In genomic region chr13:42412652-42413282, GRCm38 (mm10) we compare ENCODE assay signal across 20 mouse cellular contexts.
DNase-seq lines count a peak whose midpoint lies in the region; ATAC-seq and TF ChIP-seq lines count a peak whose summit lies in the region.
"Had no signal": no experiment of that assay in that cellular context is flagged by ENCODE, and none has a peak within 500 bp of the region (broad histone marks: within the 10 kb centered on the region; RNA-seq: fewer than 3 reads in every experiment).

No protein-coding gene starts in this region.

- no peaks in the 10 kb centered on the region for H3K36me3 ChIP-seq in ES-E14 (ENCODE audit: control insufficient read depth, insufficient read depth, low read length, poor library complexity, severe bottlenecking)
- H3K36me3 ChIP-seq in intestine, embryonic 15.5 days: no peaks in the 10 kb centered on the region
- H3K36me3 ChIP-seq in kidney, embryonic 14.5 days (ENCODE audit: control insufficient read depth, insufficient read depth, low read length): no peaks in the 10 kb centered on the region
- H3K36me3 ChIP-seq: embryonic facial prominence, embryonic 13.5 days; forebrain, embryonic 15.5 days; G1E; hindbrain, embryonic 13.5 days; limb, embryonic 13.5 days; liver, embryonic 13.5 days; lung, embryonic 15.5 days had no signal

- 97% methylated on average over 1 of the region's 1 CpGs for WGBS in intestine, embryonic 15.5 days
- 91% methylated on average over 1 of the region's 1 CpGs for WGBS in kidney, embryonic 14.5 days

- peak overlapping the region; percentile 39; the same call in 1 of the 2 replicates for H3K27ac ChIP-seq in layer of hippocampus, adult 2 months
- H3K27ac ChIP-seq in ES-E14 (ENCODE audit: insufficient read depth, low read depth, low read length, poor library complexity, severe bottlenecking): no peak overlapping the region
- no peak overlapping the region for H3K27ac ChIP-seq in intestine, embryonic 15.5 days
- no peak overlapping the region for H3K27ac ChIP-seq in kidney, embryonic 14.5 days (ENCODE audit: low read depth, low read length)
- H3K27ac ChIP-seq: embryonic facial prominence, embryonic 13.5 days; forebrain, embryonic 15.5 days; hindbrain, embryonic 13.5 days; kidney, postnatal 0 days; limb, embryonic 13.5 days; liver, embryonic 13.5 days; lung, embryonic 15.5 days had no signal

- H3K9ac ChIP-seq in ES-E14 (ENCODE audit: insufficient read depth, low read depth, low read length, poor library complexity, severe bottlenecking): no peak overlapping the region
- H3K9ac ChIP-seq in intestine, embryonic 15.5 days: no peak overlapping the region
- H3K9ac ChIP-seq in kidney, embryonic 14.5 days (ENCODE audit: low read depth, low read length): no peak overlapping the region
- H3K9ac ChIP-seq: embryonic facial prominence, embryonic 13.5 days; forebrain, embryonic 15.5 days; hindbrain, embryonic 13.5 days; limb, embryonic 13.5 days; liver, embryonic 13.5 days; lung, embryonic 15.5 days had no signal

- no peaks in the 10 kb centered on the region for H3K9me3 ChIP-seq in ES-E14 (ENCODE audit: control insufficient read depth, insufficient read depth, low read depth, low read length)
- H3K9me3 ChIP-seq in intestine, embryonic 15.5 days: no peaks in the 10 kb centered on the region
- H3K9me3 ChIP-seq in kidney, embryonic 14.5 days (ENCODE audit: control insufficient read depth, low read length): no peaks in the 10 kb centered on the region
- H3K9me3 ChIP-seq: forebrain, embryonic 15.5 days; hindbrain, embryonic 13.5 days; limb, embryonic 13.5 days; liver, embryonic 13.5 days; lung, embryonic 15.5 days had no signal

- H3K27me3 ChIP-seq in intestine, embryonic 15.5 days (replicated peaks): no peaks in the 10 kb centered on the region
- H3K27me3 ChIP-seq in kidney, embryonic 14.5 days (ENCODE audit: control insufficient read depth, insufficient read depth, low read length): no peaks in the 10 kb centered on the region
- H3K27me3 ChIP-seq: embryonic facial prominence, embryonic 13.5 days; forebrain, embryonic 15.5 days; hindbrain, embryonic 13.5 days; limb, embryonic 13.5 days; liver, embryonic 13.5 days; lung, embryonic 15.5 days had no signal

- H3K4me1 ChIP-seq in ES-E14 (ENCODE audit: control insufficient read depth in 2 of 2, insufficient read depth in 2 of 2, low read length in 2 of 2, poor library complexity in 1 of 2): peaks cover 0 to 3% of the 10 kb centered on the region in 2 experiments; a peak in 1 of 4 replicates
- H3K4me1 ChIP-seq in intestine, embryonic 15.5 days (replicated peaks): no peaks in the 10 kb centered on the region
- H3K4me1 ChIP-seq in kidney, embryonic 14.5 days (ENCODE audit: control insufficient read depth, insufficient read depth, low read length): no peaks in the 10 kb centered on the region
- H3K4me1 ChIP-seq: forebrain, embryonic 15.5 days; hindbrain, embryonic 13.5 days; limb, embryonic 13.5 days; liver, embryonic 13.5 days; lung, embryonic 15.5 days had no signal

- H3K4me2 ChIP-seq in intestine, embryonic 15.5 days (replicated peaks): no peak overlapping the region
- no peak overlapping the region for H3K4me2 ChIP-seq in kidney, embryonic 14.5 days (replicated peaks; ENCODE audit: low read depth, low read length)
- H3K4me2 ChIP-seq: embryonic facial prominence, embryonic 13.5 days; forebrain, embryonic 15.5 days; hindbrain, embryonic 13.5 days; limb, embryonic 13.5 days; liver, embryonic 13.5 days; lung, embryonic 15.5 days had no signal

- no peak overlapping the region for H3K4me3 ChIP-seq in layer of hippocampus, adult 2 months
- H3K4me3 ChIP-seq in ES-E14 (ENCODE audit: insufficient read depth in 1 of 2, low read depth in 1 of 2, low read length in 2 of 2, poor library complexity in 1 of 2, severe bottlenecking in 1 of 2): no peak overlapping the region
- no peak overlapping the region for H3K4me3 ChIP-seq in intestine, embryonic 15.5 days (replicated peaks)
- no peak overlapping the region for H3K4me3 ChIP-seq in kidney, embryonic 14.5 days (ENCODE audit: low read length)
- H3K4me3 ChIP-seq: embryonic facial prominence, embryonic 13.5 days; forebrain, embryonic 15.5 days; hindbrain, embryonic 13.5 days; limb, embryonic 13.5 days; liver, embryonic 13.5 days; lung, embryonic 15.5 days had no signal

- ATAC-seq in intestine, embryonic 15.5 days: no peak
- no peak for ATAC-seq in kidney, embryonic 14.5 days (ENCODE audit: low FRiP score, low TSS enrichment)
- ATAC-seq: forebrain, embryonic 15.5 days had no signal

- DNase-seq in layer of hippocampus, adult 2 months (ENCODE audit: low spot score in 2 of 2): peak; percentile 19 to 20
- no peak for DNase-seq in layer of hippocampus, postnatal 36 days
- DNase-seq in ES-E14 (ENCODE audit: low read depth, low spot score): peak; percentile 67
- peak; percentile 7 for DNase-seq in WW6 (ENCODE audit: low read depth, low spot score)
- peak; percentile 16 for DNase-seq in retina, embryonic 14.5 days (ENCODE audit: low spot score)
- DNase-seq: adrenal gland, adult 2 months; cerebellum, adult 8-10 months; gastrocnemius, postnatal 25 days; liver, embryonic 13.5 days; midbrain, embryonic 14.5 days; right cerebral cortex, postnatal 4 days had no signal

- in situ Hi-C loops in ES-E14 (cut with MboI; ENCODE audit: low sequenced_read_pairs in 2 of 2, unreplicated experiment in 2 of 2): no loop called here

- TF ChIP-seq CTCF in layer of hippocampus, adult 2 months (conservative IDR thresholded peaks at IDR 0.05): no peak

TF ChIP-seq in ES-E14, 5 proteins besides CTCF, POLR2A, EP300 and RAD21:
- TF ChIP-seq ZC3H11A (IDR thresholded peaks at IDR 0.05; ENCODE audit: borderline replicate concordance, low read depth, low read length): no peak
- TF ChIP-seq MAFK (IDR thresholded peaks at IDR 0.05; ENCODE audit: insufficient read depth, low read depth, low read length): 0 out of 2 replicates have a peak, but pooled peaks have one; percentile 3

Comparison
In these comparisons a context has a peak if more than half of its experiments do, and no peak if none do; other contexts are left out.
1. DNase-seq: peak in layer of hippocampus, adult 2 months (2 of 2), ES-E14 (single experiment), WW6 (single experiment) and retina, embryonic 14.5 days (single experiment); none in layer of hippocampus, postnatal 36 days (0 of 2).